Mouse (Mus musculus) lung, adult 2 months (tissue): ENCODE data around the gene Ubp1. TPM values are rescaled to one million over a fixed set of nuclear protein-coding genes. Genes with fewer than 3 reads are reported as not detected.

Experiments used
- DNase-seq: peaks from one replicate; pipeline ENCODE4 v3.0.0; 2022
- H3K4me1 ChIP-seq: fragments of 200-500 bp; 2 replicates; pipeline ENCODE4 v1.6.1; 2011; ENCODE audit warnings: low read length; ENCODE audit not compliant: control insufficient read depth, insufficient read depth
- H3K4me3 ChIP-seq: fragments of 200-500 bp; replicated peaks from 2 replicates; pipeline ENCODE3; 2011; ENCODE audit warnings: low read depth, mild to moderate bottlenecking, control low read depth, low read length; ENCODE audit errors: extremely low read depth
- CTCF ChIP-seq: fragments of 200-500 bp; IDR thresholded peaks from 2 replicates; pipeline ENCODE4 v1.5.1; 2011; ENCODE audit warnings: mild to moderate bottlenecking, low read length, control low read depth; ENCODE audit not compliant: insufficient read depth
- POLR2A ChIP-seq: fragments of 200-500 bp; IDR thresholded peaks from 2 replicates; pipeline ENCODE4 v1.6.1; 2011; ENCODE audit warnings: low read depth, mild to moderate bottlenecking, control low read depth, low read length, borderline replicate concordance; ENCODE audit errors: extremely low read depth
- WGBS: fragments of 180-500 bp; shearing (Covaris S2); methylation state at CpG from one replicate; pipeline ENCODE4 v1.1.7; 2018; 5-methylcytosine and 5-hydroxymethylcytosine counted together
- polyA plus RNA-seq: library from polyadenylated mRNA; depleted of rRNA; stranded (reverse); fragments of >200 nt; gene quantifications from 2 replicates; pipeline ENCODE4 v1.2.3, GENCODE M21; 2012

Ubp1 gene
- polyA plus RNA-seq, 1 experiment, result 55.9 TPM

DNA sequence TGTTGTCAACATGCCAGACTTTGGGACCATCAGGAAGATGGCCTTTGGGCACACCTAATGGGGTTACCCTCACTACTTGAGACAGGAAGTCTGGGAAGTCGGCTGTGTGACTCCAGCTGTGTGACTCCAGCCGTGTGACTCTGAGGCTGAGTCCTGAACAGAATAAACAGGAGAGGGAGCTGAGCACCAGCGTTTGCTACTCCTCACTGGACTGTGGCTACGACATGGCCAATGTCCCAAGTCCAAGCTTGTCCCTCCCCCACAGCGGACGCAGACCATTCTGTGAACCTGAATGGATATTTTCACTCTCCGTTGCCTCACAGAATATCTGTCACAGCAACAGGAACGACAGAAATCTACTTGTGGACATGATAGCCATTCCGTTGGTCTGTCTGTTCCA is 76.1 kb downstream of the Ubp1 start:
- no peak for TF ChIP-seq CTCF
- TF ChIP-seq POLR2A, result no peak
- WGBS, result 60% methylated on average over 9 of the region's 9 CpGs
- no peak for DNase-seq
- Histone ChIP-seq H3K4me3 (no peak overlapping the region), H3K4me1 (no peaks in the 10 kb centered on the region)

DNA sequence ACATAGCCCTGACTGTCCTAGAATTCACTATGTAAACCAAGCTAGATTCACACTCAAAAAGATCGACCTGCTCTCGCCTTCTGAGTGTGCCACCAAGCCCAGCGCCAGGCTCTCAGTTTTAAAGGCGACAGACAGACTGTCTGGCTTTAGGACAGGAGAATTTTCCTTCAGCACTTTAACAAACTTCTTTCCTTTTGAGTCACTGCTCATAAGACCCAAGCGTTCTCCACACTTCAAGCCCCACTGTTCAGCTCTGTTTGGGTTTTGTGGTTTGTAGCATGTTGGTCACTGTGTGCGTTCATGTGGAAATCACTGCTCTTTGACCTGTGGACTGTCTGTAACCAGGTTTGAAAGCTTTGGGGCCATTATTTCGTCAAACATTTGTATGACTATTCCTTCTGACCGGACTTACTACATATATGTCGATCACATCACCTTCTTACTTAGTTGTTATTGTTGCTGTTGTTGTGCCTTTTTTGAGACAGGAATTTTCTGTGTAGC is 77.2 kb downstream of the Ubp1 start:
- Histone ChIP-seq H3K4me1 (no peaks in the 10 kb centered on the region), H3K4me3 (no peak overlapping the region)
- no peak for TF ChIP-seq POLR2A
- no peak for TF ChIP-seq CTCF
- 93% methylated on average over 9 of the region's 9 CpGs for WGBS
- no peak for DNase-seq

DNA sequence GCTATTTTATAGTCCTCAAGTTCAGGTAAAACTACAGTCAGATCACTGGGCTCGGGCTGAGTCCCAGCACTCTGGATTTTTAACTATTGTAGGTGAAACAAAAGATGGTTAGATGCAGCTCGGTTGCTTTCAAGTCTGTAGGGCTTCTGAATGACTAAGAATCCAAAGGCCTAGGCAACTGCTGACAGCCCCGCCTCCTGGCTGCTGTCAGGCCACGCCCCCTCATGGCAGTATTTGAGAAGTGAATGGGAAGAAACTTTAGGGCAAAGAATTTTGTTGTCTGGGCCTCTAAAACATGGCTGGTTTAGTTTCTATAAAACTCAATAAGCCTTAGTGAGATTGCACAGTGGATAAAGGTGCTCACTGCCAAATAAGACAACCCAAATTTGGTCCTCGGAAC is 78.8 kb downstream of the Ubp1 start:
- no peaks in the 10 kb centered on the region for H3K4me1 ChIP-seq
- WGBS, result 54% methylated on average over 5 of the region's 5 CpGs
- TF ChIP-seq POLR2A (no peak), CTCF (no peak)
- no peak for DNase-seq
- H3K4me3 ChIP-seq, result no peak overlapping the region

DNA sequence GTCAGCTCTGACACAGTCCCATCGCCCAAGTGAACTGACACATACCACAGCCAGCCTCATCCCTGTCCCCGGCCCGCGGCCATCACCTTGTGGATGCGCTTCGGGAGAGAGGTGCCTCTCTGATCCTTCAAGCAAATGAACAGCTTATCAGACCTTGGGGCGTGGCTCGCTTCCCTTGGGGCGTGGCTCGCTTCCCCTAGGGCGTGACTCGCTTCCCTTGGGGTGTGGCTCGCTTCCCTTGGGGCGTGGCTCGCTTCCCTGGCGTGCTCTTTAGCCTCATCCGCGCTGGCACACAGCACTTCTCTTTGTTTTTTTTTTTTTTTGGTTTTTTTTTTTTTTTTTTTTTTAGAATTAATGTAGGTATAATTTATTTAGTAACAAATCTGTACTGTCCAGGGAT is 80.5 kb downstream of the Ubp1 start:
- TF ChIP-seq CTCF (no peak), POLR2A (no peak)
- WGBS, result 69% methylated on average over 18 of the region's 18 CpGs
- no peak for DNase-seq
- Histone ChIP-seq H3K4me3 (no peak overlapping the region), H3K4me1 (no peaks in the 10 kb centered on the region)

DNA sequence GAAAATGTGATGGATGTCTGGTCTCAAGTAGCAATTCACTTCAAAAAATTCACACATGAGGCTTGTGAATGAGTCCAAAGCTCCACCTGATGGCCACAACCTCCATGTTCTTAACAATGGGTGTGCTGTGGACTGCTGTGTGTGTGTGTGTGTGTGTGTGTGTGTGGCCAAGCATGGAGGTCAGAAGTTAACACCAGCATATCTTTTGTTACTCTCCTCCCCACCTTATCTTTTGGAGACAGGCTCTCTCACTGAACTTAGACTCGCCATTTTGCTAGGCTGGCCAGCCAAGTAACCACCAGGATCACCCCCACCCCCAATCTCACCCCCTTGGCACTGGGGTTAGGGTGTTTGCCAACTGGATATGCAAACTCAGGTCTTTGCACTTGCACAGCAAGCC is 83.3 kb downstream of the Ubp1 start:
- Histone ChIP-seq H3K4me1 (no peaks in the 10 kb centered on the region), H3K4me3 (no peak overlapping the region)
- 81% methylated on average over 1 of the region's 1 CpGs for WGBS
- TF ChIP-seq POLR2A, result no peak
- TF ChIP-seq CTCF, result no peak
- DNase-seq, result no peak

DNA sequence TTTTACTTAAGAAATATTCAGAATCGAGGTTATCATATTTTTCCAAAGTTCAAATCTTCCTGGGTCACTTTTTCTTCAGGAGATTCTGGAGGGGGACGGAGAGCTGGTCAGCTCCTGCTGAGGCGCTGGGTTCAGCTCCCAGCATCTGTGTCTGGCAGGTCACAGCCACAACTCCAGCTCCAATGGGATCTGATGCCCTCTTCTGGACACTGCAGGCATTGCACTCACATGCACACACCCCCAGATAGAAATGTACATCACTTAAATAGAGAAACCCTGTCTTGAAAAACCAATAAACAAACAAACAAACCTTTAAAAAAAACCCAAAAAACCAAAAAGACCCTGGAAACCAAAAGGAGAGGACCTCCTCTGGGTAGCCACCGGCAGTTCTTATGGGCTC is 85.0 kb downstream of the Ubp1 start:
- no peak for DNase-seq
- TF ChIP-seq CTCF, result 0 out of 2 replicates have a peak, but pooled peaks have one; percentile 14
- TF ChIP-seq POLR2A, result no peak
- WGBS, result 87% methylated on average over 4 of the region's 4 CpGs
- Histone ChIP-seq H3K4me1 (no peaks in the 10 kb centered on the region), H3K4me3 (no peak overlapping the region)

DNA sequence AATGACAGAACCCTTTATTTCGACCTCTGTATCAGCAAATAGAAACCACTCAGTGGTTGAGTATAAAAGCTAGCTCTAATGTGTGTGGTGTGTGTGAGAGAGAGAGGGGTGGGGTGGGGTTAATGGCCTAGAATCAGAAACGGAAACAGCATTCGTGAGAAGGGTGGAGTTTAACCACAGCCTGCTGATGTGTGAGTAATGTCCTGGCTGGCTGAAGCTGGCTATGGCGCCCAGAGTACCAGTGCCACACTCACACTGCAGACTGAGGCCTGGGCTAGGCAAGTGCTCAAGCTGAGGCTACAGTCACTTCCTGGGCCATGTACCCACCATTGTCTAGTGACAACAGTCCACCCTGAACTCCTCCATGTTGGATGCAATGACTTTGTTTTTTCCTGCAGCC is 85.7 kb downstream of the Ubp1 start:
- Histone ChIP-seq H3K4me1 (no peaks in the 10 kb centered on the region), H3K4me3 (no peak overlapping the region)
- 51% methylated on average over 4 of the region's 4 CpGs for WGBS
- DNase-seq, result no peak
- TF ChIP-seq POLR2A (no peak), CTCF (no peak)

DNA sequence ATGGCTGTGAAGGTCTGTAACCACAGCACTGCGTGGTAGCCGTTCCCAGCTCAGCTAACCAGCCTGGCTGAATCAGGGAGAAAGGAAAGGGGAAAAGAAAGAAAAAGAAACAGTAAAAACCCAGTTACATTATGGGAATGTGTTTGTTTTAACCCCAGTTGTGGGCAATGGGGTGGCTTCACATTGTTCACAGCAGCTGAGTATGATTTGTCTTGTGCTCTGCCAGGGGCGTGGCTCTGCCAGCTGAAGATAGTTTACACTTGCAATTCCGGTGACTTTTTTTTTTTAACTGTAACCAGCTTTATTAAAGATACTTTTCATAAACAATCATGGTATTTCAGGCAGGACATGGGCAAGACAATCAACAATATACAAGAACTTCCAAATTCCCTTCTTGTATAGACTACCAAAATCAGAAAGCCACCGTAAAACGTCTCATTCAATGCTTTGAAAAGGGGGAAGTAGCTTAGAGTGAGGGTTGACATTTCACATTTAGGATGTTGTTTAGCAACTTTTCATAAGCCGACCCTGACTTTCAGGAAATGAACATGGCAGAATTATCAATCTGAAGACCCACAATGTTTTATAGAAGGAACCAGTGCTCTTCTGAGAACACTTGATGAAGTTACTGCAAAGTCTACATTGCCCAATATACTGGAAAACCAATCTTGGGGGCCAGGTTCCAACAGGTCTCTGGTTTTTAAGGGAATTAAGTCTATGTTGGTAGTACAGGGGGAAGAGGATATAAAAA is 88.5 kb downstream of the Ubp1 start:
- TF ChIP-seq CTCF, result no peak
- no peaks in the 10 kb centered on the region for H3K4me1 ChIP-seq
- WGBS, result 57% methylated on average over 7 of the region's 7 CpGs
- H3K4me3 ChIP-seq, result no peak overlapping the region
- DNase-seq, result no peak

DNA sequence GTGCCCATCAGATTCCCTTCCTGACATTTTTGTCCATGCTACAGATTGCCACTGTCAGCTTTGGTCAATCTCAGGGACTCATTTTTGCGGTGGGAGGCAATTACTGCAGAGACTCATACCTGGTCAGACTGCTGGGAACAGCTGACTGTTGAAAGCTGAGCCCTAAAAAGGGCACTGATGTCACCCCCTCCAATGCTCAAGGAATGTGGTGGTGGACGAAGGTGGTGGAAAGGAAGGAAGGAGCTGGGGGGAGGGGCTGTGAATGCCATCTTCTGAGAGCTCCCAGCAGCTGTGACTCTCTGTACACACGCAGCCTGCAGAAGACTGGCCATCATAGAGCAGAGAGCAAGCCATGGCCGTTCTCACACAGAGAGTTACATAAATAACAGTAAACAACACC is 91.4 kb downstream of the Ubp1 start:
- 34% methylated on average over 4 of the region's 4 CpGs for WGBS
- DNase-seq, result no peak
- Histone ChIP-seq H3K4me1 (no peaks in the 10 kb centered on the region), H3K4me3 (no peak overlapping the region)
- TF ChIP-seq CTCF (no peak), POLR2A (no peak)

DNA sequence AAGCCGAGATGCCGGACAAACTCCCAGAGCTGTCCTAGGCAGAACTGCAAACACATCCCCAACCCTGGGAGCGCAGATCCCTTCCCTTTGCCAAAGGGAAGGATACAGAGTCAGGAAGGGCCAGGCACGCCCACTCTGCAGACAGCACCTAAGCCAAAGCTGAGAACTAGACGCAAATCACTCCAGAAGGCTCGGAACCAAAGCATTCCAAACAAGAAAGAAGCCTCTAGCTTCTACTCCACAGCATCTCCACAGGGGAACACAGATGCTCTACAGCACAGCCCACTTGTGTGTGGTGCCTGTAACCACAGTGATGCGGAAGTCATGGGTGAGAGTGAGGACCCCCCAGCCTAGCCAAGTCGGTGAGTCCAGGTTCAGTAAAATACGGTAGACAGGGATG is 94.4 kb downstream of the Ubp1 start:
- no peaks in the 10 kb centered on the region for H3K4me1 ChIP-seq
- WGBS, result 40% methylated on average over 9 of the region's 9 CpGs
- H3K4me3 ChIP-seq, result no peak overlapping the region
- no peak for DNase-seq
- TF ChIP-seq CTCF (no peak), POLR2A (no peak)
